Mouse (Mus musculus): Measurements from ENCODE around the gene Ppp1r1c.
"Not testable (repeated sequence)": the region's sequence is repeated elsewhere in the genome, so short reads cannot be mapped to it uniquely, and the experiment has no call there.

Gene Ppp1r1c

GRCm38 (mm10) chr2:79751685-79752084 is 44.1 kb downstream of the Ppp1r1c start:
- no peak for DNase-seq

DNA sequence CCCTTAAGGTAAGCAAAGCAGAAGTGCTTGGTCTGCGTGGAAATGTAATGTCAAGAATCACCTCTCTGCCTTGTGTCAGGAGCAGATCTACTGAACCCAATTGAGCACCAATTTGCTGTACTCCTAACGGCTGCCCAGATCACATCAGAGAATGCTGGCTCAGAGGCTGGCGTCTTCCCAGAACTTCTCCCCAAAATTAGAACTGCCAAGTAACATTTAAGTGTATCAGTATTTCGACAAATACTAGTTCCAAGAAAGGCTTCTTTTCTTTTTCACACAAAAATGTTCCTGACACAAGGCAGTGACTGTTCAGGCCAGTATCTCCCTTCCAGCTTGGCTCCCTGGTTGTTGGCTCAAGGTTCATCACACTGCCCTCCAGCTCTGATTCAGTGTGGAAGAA is 52.4 kb downstream of the Ppp1r1c start:
- DNase-seq: peak; percentile 3

DNA sequence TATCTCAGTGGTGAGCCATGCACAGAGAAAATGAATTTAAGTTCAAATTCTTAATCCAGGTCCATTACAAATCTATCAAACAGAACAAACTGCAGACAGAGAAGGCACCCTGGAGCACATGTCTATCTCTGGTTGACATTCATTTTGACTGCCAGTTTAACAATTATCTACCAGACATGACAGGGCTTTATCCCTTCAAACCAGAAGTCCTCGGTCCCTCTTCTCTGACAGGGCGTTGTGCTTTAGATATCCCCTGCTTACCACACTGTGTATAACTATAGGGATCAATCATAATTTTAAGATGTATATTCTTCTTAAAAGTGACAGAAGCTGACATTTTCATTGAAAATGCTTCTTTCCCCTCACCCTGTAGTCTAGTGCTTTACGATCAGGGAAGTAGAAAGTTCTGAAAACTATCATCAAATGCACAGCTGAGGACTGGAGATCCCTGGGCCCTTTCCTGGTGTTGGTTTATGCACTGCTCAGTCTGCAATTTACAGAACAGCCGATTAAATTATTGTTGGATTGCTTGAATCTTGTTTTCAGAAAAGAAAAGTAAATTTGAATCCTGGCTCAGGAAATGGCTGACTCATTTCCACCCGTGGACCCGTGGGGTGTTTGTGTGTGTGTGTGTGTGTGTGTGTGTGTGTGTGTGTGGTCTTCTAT is 55.3 kb downstream of the Ppp1r1c start:
- no peak for DNase-seq

- peak; percentile 6 for DNase-seq
Observed at GRCm38 (mm10) chr2:79765032-79765431, 57.5 kb downstream of the Ppp1r1c start.

DNA sequence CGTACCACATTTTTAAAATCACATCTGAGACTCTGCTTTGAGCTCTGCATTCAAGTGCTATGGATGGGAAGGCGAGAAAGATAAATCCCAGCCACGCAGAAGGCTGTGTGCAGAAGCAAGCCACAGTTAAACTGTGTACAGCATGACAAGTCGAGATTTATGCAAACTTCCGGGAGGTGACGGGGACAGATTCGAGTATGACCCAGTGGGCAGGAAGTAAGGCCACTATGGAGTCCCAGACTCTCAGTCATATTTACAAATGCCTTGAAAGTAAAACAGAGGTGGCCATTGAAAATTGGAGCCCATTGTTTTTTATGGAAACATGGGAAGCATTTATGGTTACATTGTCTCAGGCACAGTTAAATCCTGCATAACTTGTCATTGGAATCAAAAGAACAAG is 58.1 kb downstream of the Ppp1r1c start:
- peak; percentile 10 for DNase-seq

DNA sequence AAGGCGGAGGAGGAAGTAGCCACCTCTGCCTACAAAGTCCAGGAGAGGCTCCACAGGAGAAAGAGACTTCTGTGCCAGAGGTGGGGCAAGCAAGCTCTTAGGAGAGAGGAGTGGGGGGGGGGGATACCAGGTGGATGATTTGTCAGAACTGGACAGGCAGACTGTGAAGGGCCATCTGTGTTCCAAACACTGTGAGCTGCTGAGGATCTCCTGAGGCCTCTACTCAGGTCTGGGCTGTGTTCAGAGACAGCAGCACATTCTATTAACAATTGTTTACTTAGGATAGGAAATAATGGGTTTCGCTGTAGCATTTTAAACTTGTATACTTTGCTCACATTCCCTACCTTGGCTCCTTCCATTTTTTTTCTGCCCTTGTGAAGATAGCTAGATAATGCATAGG is 61.0 kb downstream of the Ppp1r1c start:
- DNase-seq: no peak

DNA sequence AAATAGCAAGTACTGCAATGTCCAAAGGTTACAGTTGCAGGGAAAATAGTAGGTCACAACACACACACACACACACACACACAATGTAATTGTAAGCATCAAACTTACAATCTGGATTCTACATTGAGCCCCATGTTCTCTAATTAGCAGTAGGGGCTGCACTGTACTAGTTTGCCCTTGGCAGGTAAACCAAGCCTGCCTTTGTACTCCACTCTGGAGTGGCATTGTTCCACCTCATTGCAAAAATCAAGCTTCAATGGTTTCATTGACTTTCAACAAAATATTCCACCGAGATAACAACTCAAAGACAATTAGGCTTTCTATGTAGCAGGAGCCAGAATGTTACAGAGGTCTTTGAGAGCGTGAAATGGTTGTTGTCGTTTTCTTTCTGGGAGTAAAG is 62.7 kb downstream of the Ppp1r1c start:
- no peak for DNase-seq

DNA sequence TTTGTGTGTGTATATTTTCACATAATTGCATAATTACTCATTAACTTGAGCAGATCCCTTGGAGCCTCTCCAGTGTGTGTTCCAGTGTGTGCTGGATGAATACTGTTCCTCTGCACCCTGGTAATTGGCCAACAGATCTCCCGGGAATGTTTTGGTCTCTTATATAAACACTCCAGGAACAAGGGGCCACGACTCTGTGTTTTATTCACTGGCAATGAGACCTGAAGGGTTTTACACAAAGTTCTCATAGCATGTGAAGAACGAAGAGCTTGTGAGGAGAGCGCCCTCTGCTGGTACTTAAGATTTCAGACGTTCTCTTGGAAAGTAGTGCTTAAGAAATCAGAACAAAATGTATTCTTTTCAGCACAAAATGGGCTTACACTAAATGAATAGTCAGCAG is 66.8 kb downstream of the Ppp1r1c start:
- peak; percentile 85 for DNase-seq

DNA sequence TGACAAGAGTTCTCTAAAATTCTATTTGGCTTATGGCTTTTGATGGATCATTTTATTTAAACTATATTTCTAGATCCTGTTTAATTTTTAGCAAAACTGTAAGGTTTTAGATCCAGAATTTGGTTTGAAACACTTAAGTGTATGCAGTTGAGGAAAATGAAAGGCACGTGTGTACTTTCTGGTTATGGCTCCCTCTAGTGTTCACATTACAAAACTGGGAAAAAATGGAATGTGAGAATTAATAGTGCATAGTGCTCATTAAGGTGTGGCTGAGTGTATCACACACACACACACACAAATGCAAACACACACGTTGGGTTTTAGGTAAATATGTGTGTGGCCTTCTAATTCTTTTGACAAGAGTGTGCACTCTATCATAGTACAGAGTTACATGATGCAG is 70.2 kb downstream of the Ppp1r1c start:
- DNase-seq: no peak

DNA sequence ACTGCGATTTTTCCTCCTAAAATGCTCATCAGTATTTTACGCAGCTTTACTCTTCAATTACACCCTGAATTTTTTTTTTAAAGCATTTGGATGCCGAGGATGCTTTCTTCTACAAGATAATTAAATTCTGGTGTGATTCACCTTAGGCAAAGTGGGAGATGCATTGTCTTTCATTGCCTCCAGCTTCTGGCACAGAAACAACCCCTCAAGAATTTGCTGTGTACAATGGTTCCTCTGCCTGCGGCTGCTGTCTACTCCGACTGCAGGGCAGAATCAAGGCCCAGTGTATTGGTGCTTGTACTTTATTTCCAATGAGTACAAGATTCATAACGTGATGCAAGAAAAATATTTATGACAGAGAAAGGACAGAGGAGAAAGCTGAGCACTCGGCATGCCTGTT is 73.2 kb downstream of the Ppp1r1c start:
- DNase-seq: no peak

GRCm38 (mm10) chr2:79785541-79786134 is 78.1 kb downstream of the Ppp1r1c start:
- DNase-seq: no peak

- no peak for DNase-seq
Observed at GRCm38 (mm10) chr2:79786467-79786866, 78.9 kb downstream of the Ppp1r1c start.

DNA sequence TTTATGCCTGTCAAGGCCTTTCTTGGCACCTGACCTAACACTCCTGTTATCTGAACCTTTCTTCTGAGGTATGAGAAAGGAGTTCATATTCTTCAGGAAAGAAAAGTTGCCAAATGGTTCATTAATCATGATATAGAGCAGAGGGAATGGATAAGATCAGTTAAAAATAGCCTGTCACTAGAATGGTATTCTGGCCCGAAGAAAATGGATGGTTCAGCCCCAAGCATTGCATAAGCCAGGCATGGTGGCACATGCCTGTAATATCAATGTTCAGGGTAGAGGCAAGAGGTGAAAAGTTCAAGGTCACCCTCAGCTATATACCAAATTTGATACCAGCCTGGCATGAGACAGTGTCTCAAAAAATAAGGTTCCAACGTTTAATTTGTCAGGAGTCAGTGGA is 85.6 kb downstream of the Ppp1r1c start:
- DNase-seq: no peak

DNA sequence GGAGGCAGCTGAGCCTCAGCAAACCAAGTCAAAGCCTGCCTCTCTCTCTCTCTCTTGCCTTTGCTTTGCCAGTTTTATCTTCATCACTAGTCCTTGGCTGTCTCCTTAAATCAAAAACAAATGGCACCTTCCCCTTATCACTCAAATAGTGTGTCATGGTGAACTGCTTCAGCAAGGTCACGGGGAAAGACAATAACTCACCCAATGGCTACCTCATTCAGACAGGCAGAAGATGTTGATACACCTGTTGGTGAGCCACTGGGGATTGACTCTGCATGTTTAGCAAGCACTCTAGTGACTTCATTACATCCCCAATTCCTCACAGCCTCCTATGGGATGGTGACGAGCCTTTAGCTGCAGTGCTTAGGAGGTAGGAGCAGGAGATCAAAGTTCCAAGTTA is 89.9 kb downstream of the Ppp1r1c start:
- no peak for DNase-seq

- DNase-seq: no peak
Observed at GRCm38 (mm10) chr2:79798627-79799026, 91.0 kb downstream of the Ppp1r1c start.

DNA sequence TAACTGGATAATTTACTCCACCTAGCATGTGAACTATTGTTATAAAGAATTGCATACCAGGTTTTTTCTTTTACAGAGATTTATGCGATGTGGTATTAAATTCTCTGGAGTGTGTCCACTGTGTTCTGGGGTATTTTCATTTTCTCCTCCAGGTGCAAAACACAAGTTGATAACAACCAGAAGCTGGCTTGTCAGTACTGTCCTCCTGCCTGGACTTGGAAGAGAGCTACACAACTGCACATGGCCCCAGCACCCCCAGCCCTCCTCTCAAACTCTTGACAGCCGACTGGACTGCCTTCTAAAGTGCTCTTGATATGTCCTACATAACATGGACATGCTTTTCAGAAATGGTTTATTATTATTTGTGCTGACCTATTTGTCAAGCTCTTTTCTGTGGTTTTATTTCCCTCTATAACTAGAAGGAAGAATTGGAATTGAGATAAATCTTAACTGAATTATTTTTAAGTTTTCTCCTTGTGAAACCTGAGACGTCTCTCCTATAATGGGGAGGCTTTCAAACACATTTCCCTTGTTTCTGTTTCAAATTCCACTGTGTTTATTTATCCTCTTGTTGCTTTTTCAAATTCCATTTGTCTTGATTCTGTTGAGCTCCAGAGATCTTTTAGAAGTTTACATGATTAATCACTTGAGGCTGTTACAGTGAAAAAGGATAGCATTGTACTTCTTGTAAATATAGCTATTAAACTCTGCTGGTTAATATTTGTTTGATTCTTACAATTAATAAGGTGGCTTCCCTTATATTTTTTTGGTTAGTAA is 108.3 kb downstream of the Ppp1r1c start:
- no peak for DNase-seq

GRCm38 (mm10) chr2:79819543-79819942 is 112.0 kb downstream of the Ppp1r1c start:
- DNase-seq: no peak

- no peak for DNase-seq
Observed at GRCm38 (mm10) chr2:79825853-79826252, 118.3 kb downstream of the Ppp1r1c start.

GRCm38 (mm10) chr2:79839090-79839489 is 131.5 kb downstream of the Ppp1r1c start:
- DNase-seq: no peak

DNA sequence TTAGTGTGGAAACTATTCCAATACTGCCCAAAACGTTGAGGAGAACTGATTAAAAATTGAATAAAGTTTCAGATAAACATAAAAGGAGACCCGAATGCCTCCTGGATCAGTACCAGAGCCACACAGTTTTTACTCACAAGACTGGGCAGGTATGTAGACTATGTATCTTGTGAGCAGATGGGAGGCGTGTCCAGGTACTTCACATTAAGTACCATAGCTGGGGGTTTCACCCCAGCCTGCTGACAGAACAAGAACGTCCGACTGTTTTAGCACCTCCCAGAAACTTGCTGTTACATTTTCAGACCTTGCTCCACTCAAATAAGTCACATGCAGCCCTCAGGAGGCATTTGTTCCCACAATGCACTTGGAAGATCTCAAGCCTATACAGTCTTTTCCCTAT is 131.9 kb downstream of the Ppp1r1c start:
- no peak for DNase-seq

- not testable (repeated sequence) for DNase-seq
Observed at GRCm38 (mm10) chr2:79847396-79847795, 139.8 kb downstream of the Ppp1r1c start.

GRCm38 (mm10) chr2:79856874-79857273 is 149.3 kb downstream of the Ppp1r1c start:
- no peak for DNase-seq

- DNase-seq: peak; percentile 50
Observed at GRCm38 (mm10) chr2:79865275-79865999, 157.9 kb downstream of the Ppp1r1c start.

All from lung, postnatal 10 days (tissue).